Mouse (Mus musculus): Measurements from ENCODE around the gene Znrd1as. TPM values are rescaled to one million over a fixed set of nuclear protein-coding genes. Genes with fewer than 3 reads are reported as not detected.
A peak's percentile ranks its signal among the peaks of the same experiment; 100 is the strongest.
"Not testable (repeated sequence)": the region's sequence is repeated elsewhere in the genome, so short reads cannot be mapped to it uniquely, and the experiment has no call there.

The Znrd1as gene
- polyA plus RNA-seq, 2 experiments from 2014 or later, result 5.5 to 8.2 TPM

GRCm38 (mm10) chr17:36950981-36951947, 7.1 kb upstream of the Znrd1as start, which contains the start of gene Ppp1r11:
Ppp1r11 (minus strand) TSS chr17:36951741.
- peak; percentile 96 for ATAC-seq

- ATAC-seq, result no peak
Measured at GRCm38 (mm10) chr17:36952631-36953030, 5.8 kb upstream of the Znrd1as start.

- no peak for ATAC-seq
Measured at GRCm38 (mm10) chr17:36953062-36953461, 5.3 kb upstream of the Znrd1as start.

GRCm38 (mm10) chr17:36958884-36959283, 492 bp downstream of the Znrd1as start:
- no peak for ATAC-seq

- no peak for ATAC-seq
Measured at GRCm38 (mm10) chr17:36961125-36961524, 2.7 kb downstream of the Znrd1as start.

GRCm38 (mm10) chr17:36966875-36967274, 8.5 kb downstream of the Znrd1as start:
- ATAC-seq, result no peak

- no peak for ATAC-seq
Measured at GRCm38 (mm10) chr17:36970316-36970890, 12.0 kb downstream of the Znrd1as start.

- ATAC-seq, result peak; percentile 62
Measured at GRCm38 (mm10) chr17:36971172-36971850, 12.9 kb downstream of the Znrd1as start.

- peak; percentile 86 for ATAC-seq
Measured at GRCm38 (mm10) chr17:36972791-36973190, 14.4 kb downstream of the Znrd1as start.

- ATAC-seq, result no peak
Measured at GRCm38 (mm10) chr17:36973271-36973787, 14.9 kb downstream of the Znrd1as start.

GRCm38 (mm10) chr17:36981221-36981813, 22.9 kb downstream of the Znrd1as start, which contains the start of gene 2410137M14Rik:
2410137M14Rik (minus strand) TSS chr17:36981237.
- ATAC-seq, result no peak

GRCm38 (mm10) chr17:36981845-36982244, 23.5 kb downstream of the Znrd1as start:
- ATAC-seq, result no peak

- peak; percentile 43 for ATAC-seq
Measured at GRCm38 (mm10) chr17:36982253-36983155, 24.1 kb downstream of the Znrd1as start.

GRCm38 (mm10) chr17:36988475-36988874, 30.1 kb downstream of the Znrd1as start:
- no peak for ATAC-seq

- ATAC-seq, result no peak
Measured at GRCm38 (mm10) chr17:36989437-36989836, 31.0 kb downstream of the Znrd1as start, which contains the start of gene H2-M5. H2-M5 (minus strand) TSS chr17:36989537.

- not testable (repeated sequence) for ATAC-seq
Measured at GRCm38 (mm10) chr17:36990630-36991029, 32.2 kb downstream of the Znrd1as start.

- ATAC-seq, result peak; percentile 85
Measured at GRCm38 (mm10) chr17:36992336-36993104, 34.1 kb downstream of the Znrd1as start.

GRCm38 (mm10) chr17:36993770-36994325, 35.5 kb downstream of the Znrd1as start:
- no peak for ATAC-seq

GRCm38 (mm10) chr17:36994528-36994927, 36.1 kb downstream of the Znrd1as start:
- no peak for ATAC-seq

- ATAC-seq, result no peak
Measured at GRCm38 (mm10) chr17:36995448-36995847, 37.1 kb downstream of the Znrd1as start.

Measured in CD4-positive, CD25-positive, alpha-beta regulatory T cell, adult 4 months (primary cell).